Mouse (Mus musculus) megakaryocyte, embryonic 14.5 days (primary cell): Measurements from ENCODE around the gene Etv1.

Source experiments
- FLI1 ChIP-seq: IDR thresholded peaks from 2 replicates; pipeline ENCODE4 v1.6.1; 2012; ENCODE audit warnings: low read length, inconsistent platforms, mixed read lengths
- GATA1 ChIP-seq: IDR thresholded peaks from 3 replicates; pipeline ENCODE4 v1.6.1; 2012; ENCODE audit warnings: mixed read lengths, low read length, inconsistent platforms, borderline replicate concordance

GRCm38 (mm10) chr12:38784221-38784620, 5.0 kb downstream of the Etv1 start:
- TF ChIP-seq GATA1, result no peak
- TF ChIP-seq FLI1, result no peak
